Mouse (Mus musculus) liver, postnatal 0 days (tissue): ENCODE measurements around the gene Rnf166. TPM values are rescaled to one million over a fixed set of nuclear protein-coding genes. Genes with fewer than 3 reads are reported as not detected.
A peak's percentile ranks its signal among the peaks of the same experiment; 100 is the strongest.

ENCODE experiments used
- ATAC-seq: fragments of 200-750 bp; cut with Nextera tagmentation; 2 replicates; pipeline ENCODE4 v1.8.0; 2017; ENCODE audit warnings: mild to moderate bottlenecking, moderate library complexity
- DNase-seq: peaks from one replicate; pipeline ENCODE4 v3.0.0-alpha.2; 2016
- H3K27ac ChIP-seq: fragments of 300-500 bp; sonication (generic); 2 replicates; pipeline ENCODE4 v1.5.1; 2014; ENCODE audit warnings: antibody characterized with exemption, moderate library complexity, mild to moderate bottlenecking, low read depth
- H3K27me3 ChIP-seq: fragments of 300-500 bp; sonication (generic); 2 replicates; pipeline ENCODE4 v1.6.1; 2014; ENCODE audit warnings: low read length, control low read depth, mixed read lengths; ENCODE audit not compliant: insufficient read depth
- H3K36me3 ChIP-seq: fragments of 300-500 bp; sonication (generic); replicated peaks from 2 replicates; pipeline ENCODE4 v1.6.1; 2014; ENCODE audit warnings: mild to moderate bottlenecking, control low read depth, low read length, moderate library complexity, mixed read lengths; ENCODE audit not compliant: insufficient read depth
- H3K4me1 ChIP-seq: fragments of 300-500 bp; sonication (generic); 2 replicates; pipeline ENCODE4 v1.6.1; 2014; ENCODE audit warnings: antibody characterized with exemption, mild to moderate bottlenecking, control low read depth; ENCODE audit not compliant: insufficient read depth
- H3K4me2 ChIP-seq: fragments of 300-500 bp; sonication (generic); 2 replicates; pipeline ENCODE4 v1.6.1; 2014; ENCODE audit warnings: low read depth, mild to moderate bottlenecking, low read length, moderate library complexity, mixed read lengths
- H3K4me3 ChIP-seq: fragments of 300-500 bp; sonication (generic); 2 replicates; pipeline ENCODE4 v1.5.1; 2014; ENCODE audit warnings: low read depth, low read length
- H3K9ac ChIP-seq: fragments of 300-500 bp; sonication (generic); replicated peaks from 2 replicates; pipeline ENCODE4 v1.6.1; 2014; ENCODE audit warnings: mild to moderate bottlenecking, moderate library complexity
- H3K9me3 ChIP-seq: fragments of 300-500 bp; sonication (generic); 2 replicates; pipeline ENCODE4 v1.6.1; 2016; ENCODE audit warnings: mild to moderate bottlenecking, control low read depth, low read length, mixed read lengths
- CTCF ChIP-seq: sonication (generic); IDR thresholded peaks from 2 replicates; pipeline ENCODE4 v1.5.1; 2016; ENCODE audit warnings: antibody characterized with exemption, low read depth
- EP300 ChIP-seq: IDR thresholded peaks from 2 replicates; pipeline ENCODE4 v1.6.1; 2016; ENCODE audit warnings: antibody characterized with exemption, low read depth, mild to moderate bottlenecking
- whole genome bisulfite sequencing: fragments of 180-500 bp; shearing (Covaris S2); extraction: QIAGEN DNeasy Blood & Tissue Kit; methylation state at CpG from one replicate; pipeline ENCODE4 v1.1.7; 2014; ENCODE audit not compliant: insufficient replicate concordance; 5-methylcytosine and 5-hydroxymethylcytosine counted together
- polyA plus RNA-seq: library from polyadenylated mRNA; unstranded; fragments of >200 nt; fragmentation: Nextera tagmentation; extraction: Ambion mirVana; gene quantifications from 2 replicates; pipeline ENCODE4 v1.2.1, GENCODE M21; 2015

The Rnf166 gene
- polyA plus RNA-seq, 1 experiment from 2014 or later: 18.9 TPM

- peaks cover 62% of the 10 kb centered on the region for H3K36me3 ChIP-seq
- DNase-seq: no peak
- TF ChIP-seq CTCF: peak; percentile 58
- TF ChIP-seq EP300: no peak
- H3K9me3 ChIP-seq: no peaks in the 10 kb centered on the region
- H3K27me3 ChIP-seq: no peaks in the 10 kb centered on the region
- no peaks in the 10 kb centered on the region for H3K4me1 ChIP-seq
- no peak for ATAC-seq
- H3K27ac ChIP-seq: peak overlapping the region; percentile 1; the same call in 1 of the 2 replicates
- 73% methylated on average over 17 of the region's 17 CpGs for WGBS
- H3K4me2 ChIP-seq: no peak overlapping the region
- H3K4me3 ChIP-seq: no peak overlapping the region
- no peak overlapping the region for H3K9ac ChIP-seq
Measured at GRCm38 (mm10) chr8:122497912-122498311, 22.0 kb upstream of the Rnf166 start.

- DNase-seq: no peak
- Histone ChIP-seq H3K27ac (peak overlapping the region; percentile 1; the same call in 1 of the 2 replicates), H3K4me2 (no peak overlapping the region), H3K36me3 (peaks cover 62% of the 10 kb centered on the region), H3K9me3 (no peaks in the 10 kb centered on the region), H3K9ac (no peak overlapping the region), H3K27me3 (no peaks in the 10 kb centered on the region), H3K4me3 (no peak overlapping the region), H3K4me1 (no peaks in the 10 kb centered on the region)
- no peak for TF ChIP-seq CTCF
- TF ChIP-seq EP300: no peak
- 0 out of 2 replicates have a peak, but pooled peaks have one; percentile 20 for ATAC-seq
- WGBS: 83% methylated on average over 10 of the region's 12 CpGs
Measured at GRCm38 (mm10) chr8:122497016-122497734, 21.3 kb upstream of the Rnf166 start.

GRCm38 (mm10) chr8:122488387-122488786 is 12.5 kb upstream of the Rnf166 start:
- Histone ChIP-seq H3K9ac (no peak overlapping the region), H3K4me3 (no peak overlapping the region), H3K4me2 (no peak overlapping the region), H3K27ac (no peak overlapping the region), H3K27me3 (no peaks in the 10 kb centered on the region), H3K36me3 (peaks cover 67% of the 10 kb centered on the region), H3K4me1 (no peaks in the 10 kb centered on the region), H3K9me3 (no peaks in the 10 kb centered on the region)
- ATAC-seq (no peak), DNase-seq (no peak)
- no peak for TF ChIP-seq EP300
- no peak for TF ChIP-seq CTCF
- 94% methylated on average over 9 of the region's 9 CpGs for WGBS

- no peak overlapping the region for H3K4me2 ChIP-seq
Measured at GRCm38 (mm10) chr8:122484831-122485230, 9.0 kb upstream of the Rnf166 start.

GRCm38 (mm10) chr8:122483877-122484276 is 8.0 kb upstream of the Rnf166 start:
- no peak for DNase-seq
- Histone ChIP-seq H3K4me2 (no peak overlapping the region), H3K9ac (no peak overlapping the region), H3K4me3 (no peak overlapping the region), H3K4me1 (no peaks in the 10 kb centered on the region), H3K27ac (no peak overlapping the region), H3K27me3 (no peaks in the 10 kb centered on the region), H3K36me3 (peaks cover 75% of the 10 kb centered on the region), H3K9me3 (no peaks in the 10 kb centered on the region)
- WGBS: 94% methylated on average over 7 of the region's 7 CpGs
- TF ChIP-seq EP300 (no peak), CTCF (peak; percentile 56)
- ATAC-seq: no peak

More at GRCm38 (mm10) chr8:122484831-122485230, 9.0 kb upstream of the Rnf166 start:
- Histone ChIP-seq H3K9ac (no peak overlapping the region), H3K4me1 (no peaks in the 10 kb centered on the region), H3K4me3 (no peak overlapping the region), H3K36me3 (peaks cover 75% of the 10 kb centered on the region), H3K27ac (no peak overlapping the region), H3K27me3 (no peaks in the 10 kb centered on the region), H3K9me3 (no peaks in the 10 kb centered on the region)
- TF ChIP-seq CTCF (no peak), EP300 (no peak)
- 69% methylated on average over 12 of the region's 12 CpGs for WGBS
- no peak for DNase-seq
- no peak; the same call in 1 of the 2 replicates for ATAC-seq

- no peak for ATAC-seq
- H3K36me3 ChIP-seq: peaks cover 78% of the 10 kb centered on the region
- TF ChIP-seq EP300 (no peak), CTCF (no peak)
- H3K4me3 ChIP-seq: no peak overlapping the region
- H3K27ac ChIP-seq: no peak overlapping the region
- no peak overlapping the region for H3K4me2 ChIP-seq
- no peaks in the 10 kb centered on the region for H3K9me3 ChIP-seq
- no peaks in the 10 kb centered on the region for H3K27me3 ChIP-seq
- H3K4me1 ChIP-seq: no peaks in the 10 kb centered on the region
- no peak for DNase-seq
- 88% methylated on average over 8 of the region's 8 CpGs for WGBS
- no peak overlapping the region for H3K9ac ChIP-seq
Measured at GRCm38 (mm10) chr8:122482448-122482847, 6.6 kb upstream of the Rnf166 start.
